Mouse (Mus musculus): ENCODE measurements at regions not wholly inside any gene's neighbourhood (a gene's known extent, or its start where the extent isn't known, plus 50 kb on each side); places are given as distances from the start of the nearest gene placed in this dataset.
A peak's percentile ranks its signal among the peaks of the same experiment; 100 is the strongest.

GRCm38 (mm10) chr5:111931733-111932132 is 198.0 kb downstream of the Gm26897 start:
- H3K27ac ChIP-seq (replicated peaks), result no peak overlapping the region
- no peak overlapping the region for H3K4me3 ChIP-seq (ENCODE audit: low read depth, low read length)
- TF ChIP-seq CTCF (IDR thresholded peaks at IDR 0.05; ENCODE audit: low read depth) (peak; percentile 56), EP300 (optimal IDR thresholded peaks at IDR 0.05) (no peak)
- no peaks in the 10 kb centered on the region for H3K9me3 ChIP-seq (ENCODE audit: control insufficient read depth, low read length)
- no peaks in the 10 kb centered on the region for H3K36me3 ChIP-seq (ENCODE audit: control insufficient read depth, insufficient read depth, low read length)
- WGBS, result 69% methylated on average over 3 of the region's 3 CpGs
- no peaks in the 10 kb centered on the region for H3K27me3 ChIP-seq (ENCODE audit: control insufficient read depth, insufficient read depth, low read length)
- no peak overlapping the region for H3K4me2 ChIP-seq (replicated peaks; ENCODE audit: low read depth)
- no peak for DNase-seq (ENCODE audit: low spot score)
- H3K9ac ChIP-seq (ENCODE audit: low read length), result no peak overlapping the region
- no peaks in the 10 kb centered on the region for H3K4me1 ChIP-seq (replicated peaks; ENCODE audit: control insufficient read depth, insufficient read depth)
- no peak for ATAC-seq (ENCODE audit: low FRiP score, low TSS enrichment)

GRCm38 (mm10) chr5:111935381-111936134 is 201.8 kb downstream of the Gm26897 start:
- ATAC-seq (ENCODE audit: low FRiP score, low TSS enrichment), result 0 out of 2 replicates have a peak, but pooled peaks have one; percentile 9
- H3K27ac ChIP-seq (replicated peaks), result no peak overlapping the region

GRCm38 (mm10) chr5:111941831-111942230 is 208.1 kb downstream of the Gm26897 start:
- H3K9ac ChIP-seq (ENCODE audit: low read length), result no peak overlapping the region
- no peak overlapping the region for H3K27ac ChIP-seq (replicated peaks)
- ATAC-seq (ENCODE audit: low FRiP score, low TSS enrichment) (no peak), DNase-seq (ENCODE audit: low spot score) (no peak)
- no peak overlapping the region for H3K4me3 ChIP-seq (ENCODE audit: low read depth, low read length)
- WGBS, result 76% methylated on average over 16 of the region's 16 CpGs
- no peaks in the 10 kb centered on the region for H3K36me3 ChIP-seq (ENCODE audit: control insufficient read depth, insufficient read depth, low read length)
- TF ChIP-seq CTCF (IDR thresholded peaks at IDR 0.05; ENCODE audit: low read depth), result no peak
- TF ChIP-seq EP300 (optimal IDR thresholded peaks at IDR 0.05), result no peak
- H3K9me3 ChIP-seq (ENCODE audit: control insufficient read depth, low read length), result no peaks in the 10 kb centered on the region
- no peaks in the 10 kb centered on the region for H3K27me3 ChIP-seq (ENCODE audit: control insufficient read depth, insufficient read depth, low read length)
- H3K4me1 ChIP-seq (replicated peaks; ENCODE audit: control insufficient read depth, insufficient read depth), result no peaks in the 10 kb centered on the region
- no peak overlapping the region for H3K4me2 ChIP-seq (replicated peaks; ENCODE audit: low read depth)

More at GRCm38 (mm10) chr5:111935381-111936134, 201.8 kb downstream of the Gm26897 start:
- Histone ChIP-seq H3K9ac (ENCODE audit: low read length) (no peak overlapping the region), H3K4me3 (ENCODE audit: low read depth, low read length) (no peak overlapping the region), H3K4me1 (replicated peaks; ENCODE audit: control insufficient read depth, insufficient read depth) (no peaks in the 10 kb centered on the region), H3K4me2 (replicated peaks; ENCODE audit: low read depth) (no peak overlapping the region), H3K36me3 (ENCODE audit: control insufficient read depth, insufficient read depth, low read length) (no peaks in the 10 kb centered on the region), H3K9me3 (ENCODE audit: control insufficient read depth, low read length) (no peaks in the 10 kb centered on the region), H3K27me3 (ENCODE audit: control insufficient read depth, insufficient read depth, low read length) (no peaks in the 10 kb centered on the region)
- TF ChIP-seq EP300 (optimal IDR thresholded peaks at IDR 0.05), result no peak
- no peak for DNase-seq (ENCODE audit: low spot score)
- WGBS, result 84% methylated on average over 3 of the region's 3 CpGs

- Histone ChIP-seq H3K27me3 (ENCODE audit: control insufficient read depth, insufficient read depth, low read length) (no peaks in the 10 kb centered on the region), H3K36me3 (ENCODE audit: control insufficient read depth, insufficient read depth, low read length) (no peaks in the 10 kb centered on the region), H3K9ac (ENCODE audit: low read length) (no peak overlapping the region), H3K4me1 (replicated peaks; ENCODE audit: control insufficient read depth, insufficient read depth) (no peaks in the 10 kb centered on the region), H3K27ac (replicated peaks) (no peak overlapping the region), H3K4me3 (ENCODE audit: low read depth, low read length) (no peak overlapping the region), H3K4me2 (replicated peaks; ENCODE audit: low read depth) (no peak overlapping the region), H3K9me3 (ENCODE audit: control insufficient read depth, low read length) (no peaks in the 10 kb centered on the region)
- no peak for TF ChIP-seq EP300 (optimal IDR thresholded peaks at IDR 0.05)
- TF ChIP-seq CTCF (IDR thresholded peaks at IDR 0.05; ENCODE audit: low read depth), result no peak
- 90% methylated on average over 2 of the region's 2 CpGs for WGBS
- no peak for DNase-seq (ENCODE audit: low spot score)
- ATAC-seq (ENCODE audit: low FRiP score, low TSS enrichment), result no peak
These were observed 209.1 kb downstream of the Gm26897 start for GRCm38 (mm10) chr5:111942792-111943191.

GRCm38 (mm10) chr5:111943337-111944162 is 209.8 kb downstream of the Gm26897 start:
- H3K4me1 ChIP-seq (replicated peaks; ENCODE audit: control insufficient read depth, insufficient read depth), result no peaks in the 10 kb centered on the region
- TF ChIP-seq EP300 (optimal IDR thresholded peaks at IDR 0.05), result no peak
- TF ChIP-seq CTCF (IDR thresholded peaks at IDR 0.05; ENCODE audit: low read depth), result no peak
- no peak overlapping the region for H3K9ac ChIP-seq (ENCODE audit: low read length)
- H3K36me3 ChIP-seq (ENCODE audit: control insufficient read depth, insufficient read depth, low read length), result no peaks in the 10 kb centered on the region
- H3K27me3 ChIP-seq (ENCODE audit: control insufficient read depth, insufficient read depth, low read length), result no peaks in the 10 kb centered on the region
- H3K27ac ChIP-seq (replicated peaks), result no peak overlapping the region
- no peak overlapping the region for H3K4me3 ChIP-seq (ENCODE audit: low read depth, low read length)
- no peak for DNase-seq (ENCODE audit: low spot score)
- no peak for ATAC-seq (ENCODE audit: low FRiP score, low TSS enrichment)
- WGBS, result 72% methylated on average over 21 of the region's 21 CpGs
- H3K9me3 ChIP-seq (ENCODE audit: control insufficient read depth, low read length), result no peaks in the 10 kb centered on the region
- H3K4me2 ChIP-seq (replicated peaks; ENCODE audit: low read depth), result no peak overlapping the region

All from stomach, postnatal 0 days (tissue).